In genomic region chr16:90040771-90041364, GRCm38 (mm10) we compare ENCODE assay signal across 7 mouse cellular contexts.
DNase-seq lines count a peak whose midpoint lies in the region; ATAC-seq lines count a peak whose summit lies in the region.

No protein-coding gene starts in this region.

- ATAC-seq in megakaryocyte progenitor cell, adult 5-6 weeks (replicated peaks; ENCODE audit: poor library complexity): peak; percentile 27; the same call in 1 of the 2 replicates

- DNase-seq in retina, postnatal 1 day: peak; percentile 42
- DNase-seq in retina, embryonic 14.5 days (ENCODE audit: low spot score): no peak
- peak; percentile 51 to 74 for DNase-seq in frontal cortex, postnatal 36 days (ENCODE audit: low spot score in 2 of 2)
- peak; percentile 33 to 56 for DNase-seq in thymus, postnatal 36 days
- no peak for DNase-seq in liver
- no peak for DNase-seq in gastrocnemius, adult 8-10 months (ENCODE audit: low spot score in 2 of 2)

Comparison
In these comparisons a context has a peak if more than half of its experiments do, and no peak if none do; other contexts are left out.
1. DNase-seq: peak in retina, postnatal 1 day (single experiment), frontal cortex, postnatal 36 days (2 of 2) and thymus, postnatal 36 days (2 of 2); none in retina, embryonic 14.5 days (single experiment), liver (single experiment) and gastrocnemius, adult 8-10 months (0 of 2).